Mouse (Mus musculus): ENCODE measurements around the gene Tomm5. TPM values are rescaled to one million over a fixed set of nuclear protein-coding genes. Genes with fewer than 3 reads are reported as not detected.
"Not testable (repeated sequence)": the region's sequence is repeated elsewhere in the genome, so short reads cannot be mapped to it uniquely, and the experiment has no call there.

The Tomm5 gene
- polyA plus RNA-seq, 1 experiment, result 552 TPM

DNA sequence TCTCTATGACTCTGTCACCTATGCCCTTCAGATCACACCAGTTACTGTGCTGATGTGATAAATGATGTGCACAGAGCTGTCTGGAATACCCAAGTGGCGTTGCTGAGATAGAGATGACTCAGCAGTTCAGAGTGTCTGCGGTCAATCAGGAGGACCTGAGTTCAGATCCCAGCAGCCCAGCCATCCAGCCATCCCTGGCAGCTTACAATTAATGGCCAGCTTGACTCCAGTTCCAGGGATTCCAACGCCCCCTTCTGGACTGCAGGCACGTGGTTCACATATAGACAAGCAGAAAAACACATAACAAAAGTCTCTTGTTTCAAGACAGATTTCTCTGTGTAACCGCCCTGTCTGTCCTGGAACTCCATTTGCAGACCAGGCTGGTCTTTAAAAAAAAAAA lies 1.5 kb downstream of the Tomm5 start:
- Histone ChIP-seq H3K79me3 (ENCODE audit: low read depth) (peaks cover 36% of the 10 kb centered on the region), H3K4me3 (ENCODE audit: insufficient read depth, poor library complexity, severe bottlenecking) (peak overlapping the region; percentile 95), H3ac (ENCODE audit: control insufficient read depth, insufficient read length, low read depth) (no peak overlapping the region), H3K36me3 (ENCODE audit: control insufficient read depth, insufficient read depth) (peaks cover 52% of the 10 kb centered on the region), H3K27me3 (ENCODE audit: control insufficient read depth, insufficient read depth, insufficient read length) (no peaks in the 10 kb centered on the region), H3K79me2 (ENCODE audit: control insufficient read depth, insufficient read depth) (peaks cover 48% of the 10 kb centered on the region)
- no peak for TF ChIP-seq CEBPB (IDR thresholded peaks at IDR 0.05; ENCODE audit: low read depth)
- no peak for TF ChIP-seq MYOD1 (IDR thresholded peaks at IDR 0.05; ENCODE audit: control insufficient read depth, insufficient read length, low read depth)
- TF ChIP-seq CTCF (IDR thresholded peaks at IDR 0.05; ENCODE audit: control insufficient read depth, insufficient read depth, insufficient read length), result no peak
- peak; percentile 55 for TF ChIP-seq MAX (IDR thresholded peaks at IDR 0.05)
- TF ChIP-seq FOSL1 (IDR thresholded peaks at IDR 0.05; ENCODE audit: insufficient read depth, low read length, poor library complexity, severe bottlenecking), result no peak
- TF ChIP-seq USF1 (IDR thresholded peaks at IDR 0.05; ENCODE audit: low read depth), result no peak

- Histone ChIP-seq H3K4me3 (ENCODE audit: insufficient read depth, poor library complexity, severe bottlenecking) (no peak overlapping the region), H3K79me3 (ENCODE audit: low read depth) (no peaks in the 10 kb centered on the region), H3ac (ENCODE audit: control insufficient read depth, insufficient read length, low read depth) (no peak overlapping the region), H3K79me2 (ENCODE audit: control insufficient read depth, insufficient read depth) (no peaks in the 10 kb centered on the region), H3K27me3 (ENCODE audit: control insufficient read depth, insufficient read depth, insufficient read length) (no peaks in the 10 kb centered on the region), H3K36me3 (ENCODE audit: control insufficient read depth, insufficient read depth) (peaks cover 13% of the 10 kb centered on the region)
- TF ChIP-seq CTCF (IDR thresholded peaks at IDR 0.05; ENCODE audit: control insufficient read depth, insufficient read depth, insufficient read length), result peak; percentile 79
- no peak for TF ChIP-seq USF1 (IDR thresholded peaks at IDR 0.05; ENCODE audit: low read depth)
Observed at GRCm38 (mm10) chr4:45097198-45097872, 10.6 kb downstream of the Tomm5 start.

DNA sequence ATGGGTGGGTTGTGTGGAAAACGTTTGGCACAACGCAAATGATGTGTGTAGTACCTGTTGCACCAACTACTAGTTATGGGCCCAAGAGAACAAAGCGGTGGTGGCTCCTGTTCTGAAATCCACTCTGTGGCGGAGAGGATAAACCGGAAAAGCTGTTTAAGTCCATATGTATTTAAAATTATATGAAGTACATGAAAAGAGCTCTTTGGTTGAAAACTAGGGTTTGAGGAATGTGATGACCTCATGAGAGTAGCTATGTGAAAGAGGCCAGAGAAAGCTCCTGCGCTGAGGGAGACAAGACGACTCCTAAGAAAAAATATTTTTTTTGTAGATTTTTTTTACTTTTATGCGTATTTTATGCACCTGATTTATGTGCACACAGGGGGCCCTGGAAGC lies 23.0 kb downstream of the Tomm5 start:
- no peaks in the 10 kb centered on the region for H3K79me2 ChIP-seq (ENCODE audit: control insufficient read depth, insufficient read depth)
- peak overlapping the region; percentile 38 for H3ac ChIP-seq (ENCODE audit: control insufficient read depth, insufficient read length, low read depth)
- H3K27me3 ChIP-seq (ENCODE audit: control insufficient read depth, insufficient read depth, insufficient read length), result no peaks in the 10 kb centered on the region
- H3K79me3 ChIP-seq (ENCODE audit: low read depth), result peaks cover 2% of the 10 kb centered on the region
- TF ChIP-seq CTCF (IDR thresholded peaks at IDR 0.05; ENCODE audit: control insufficient read depth, insufficient read depth, insufficient read length) (no peak), MAX (IDR thresholded peaks at IDR 0.05) (no peak), MYOD1 (IDR thresholded peaks at IDR 0.05; ENCODE audit: control insufficient read depth, insufficient read length, low read depth) (no peak), USF1 (IDR thresholded peaks at IDR 0.05; ENCODE audit: low read depth) (no peak)
- no peak overlapping the region for H3K4me3 ChIP-seq (ENCODE audit: insufficient read depth, poor library complexity, severe bottlenecking)
- H3K36me3 ChIP-seq (ENCODE audit: control insufficient read depth, insufficient read depth), result no peaks in the 10 kb centered on the region

DNA sequence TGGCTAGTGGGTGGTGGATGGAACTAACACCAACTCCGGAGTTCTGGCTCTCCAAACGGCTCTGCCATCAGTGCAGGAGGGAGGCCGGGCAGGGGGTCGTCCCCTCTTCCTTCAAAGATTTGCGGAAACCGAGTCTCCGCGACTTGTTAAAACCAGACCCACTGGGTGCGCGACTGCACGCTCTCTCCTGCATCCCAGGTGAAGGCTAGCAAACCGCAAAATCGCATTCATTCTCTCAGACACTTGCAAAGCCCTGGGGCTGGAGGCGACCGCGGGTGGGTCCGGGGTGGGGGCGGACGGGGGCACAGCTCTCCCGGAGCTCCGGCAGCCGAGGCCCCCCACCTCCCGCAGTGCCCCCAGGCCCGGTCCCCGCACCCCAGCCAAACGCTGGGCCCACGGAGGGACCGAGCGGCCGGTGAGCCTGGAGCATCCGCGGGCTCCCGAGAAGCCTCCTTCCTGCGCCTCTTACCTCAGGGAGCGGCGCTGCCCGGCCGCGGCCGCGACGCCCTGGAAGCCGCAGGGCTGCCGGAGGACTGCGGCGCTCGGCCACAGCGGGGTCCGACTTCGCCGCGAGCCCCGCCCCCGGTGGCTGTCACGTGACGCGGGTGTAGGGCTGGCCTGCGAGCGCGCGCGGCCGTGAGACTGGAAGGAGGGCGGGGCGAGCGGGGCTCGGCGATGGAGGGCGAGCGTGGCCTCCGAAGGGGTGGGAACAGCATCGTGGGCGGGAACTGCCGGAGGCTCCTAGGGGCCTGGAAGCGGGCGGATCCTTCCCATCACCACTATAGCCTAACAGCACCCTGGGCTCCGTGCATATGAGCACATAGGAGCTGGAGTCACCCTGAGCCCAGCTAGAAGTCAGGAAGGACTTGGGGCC lies 23.7 kb downstream of the Tomm5 start, which contains the start of gene Fbxo10:
Fbxo10 (minus strand) TSS at position 584 of the 874 bp plus-strand sequence.
- H3K79me3 ChIP-seq (ENCODE audit: low read depth), result peaks cover 2% of the 10 kb centered on the region
- no peaks in the 10 kb centered on the region for H3K36me3 ChIP-seq (ENCODE audit: control insufficient read depth, insufficient read depth)
- TF ChIP-seq USF1 (IDR thresholded peaks at IDR 0.05; ENCODE audit: low read depth), result peak; percentile 89
- TF ChIP-seq FOSL1 (IDR thresholded peaks at IDR 0.05; ENCODE audit: insufficient read depth, low read length, poor library complexity, severe bottlenecking), result no peak

GRCm38 (mm10) chr4:45083487-45083886 lies 24.4 kb downstream of the Tomm5 start:
- H3ac ChIP-seq (ENCODE audit: control insufficient read depth, insufficient read length, low read depth), result no peak overlapping the region
- TF ChIP-seq FOSL1 (IDR thresholded peaks at IDR 0.05; ENCODE audit: insufficient read depth, low read length, poor library complexity, severe bottlenecking) (no peak), CTCF (IDR thresholded peaks at IDR 0.05; ENCODE audit: control insufficient read depth, insufficient read depth, insufficient read length) (no peak), MYOD1 (IDR thresholded peaks at IDR 0.05; ENCODE audit: control insufficient read depth, insufficient read length, low read depth) (no peak), MYOG (IDR thresholded peaks at IDR 0.05; ENCODE audit: control insufficient read depth, extremely low read depth, insufficient read length) (no peak), CEBPB (IDR thresholded peaks at IDR 0.05; ENCODE audit: low read depth) (no peak), USF1 (IDR thresholded peaks at IDR 0.05; ENCODE audit: low read depth) (no peak), MAX (IDR thresholded peaks at IDR 0.05) (no peak)

More for the DNA sequence above, 23.7 kb downstream of the Tomm5 start, which contains the start of gene Fbxo10:
- Histone ChIP-seq H3K79me2 (ENCODE audit: control insufficient read depth, insufficient read depth) (no peaks in the 10 kb centered on the region), H3ac (ENCODE audit: control insufficient read depth, insufficient read length, low read depth) (peak within 1 kb of the TSS; percentile 53), H3K4me3 (ENCODE audit: insufficient read depth, poor library complexity, severe bottlenecking) (peak within 1 kb of the TSS; percentile 46), H3K27me3 (ENCODE audit: control insufficient read depth, insufficient read depth, insufficient read length) (no peaks in the 10 kb centered on the region)

DNA sequence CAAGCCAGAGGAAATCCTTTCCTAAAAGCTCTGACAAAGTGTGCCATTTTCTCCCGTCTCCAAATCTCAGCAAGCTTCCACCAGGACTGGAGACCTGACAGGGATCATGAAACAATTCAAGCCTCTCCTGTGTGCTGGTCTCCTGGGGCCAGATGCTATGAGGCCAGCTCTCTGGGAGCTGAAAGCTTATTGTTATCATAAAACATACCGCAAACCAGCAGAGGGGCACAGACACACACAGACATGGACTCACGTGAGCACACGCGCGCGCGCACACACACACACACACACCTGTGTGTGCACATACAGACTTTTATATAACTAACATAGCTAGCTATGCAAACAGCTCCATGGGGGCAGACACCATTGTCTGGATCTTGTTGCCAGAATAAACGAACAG lies 25.0 kb downstream of the Tomm5 start:
- H3K36me3 ChIP-seq (ENCODE audit: control insufficient read depth, insufficient read depth), result no peaks in the 10 kb centered on the region
- no peak for TF ChIP-seq FOSL1 (IDR thresholded peaks at IDR 0.05; ENCODE audit: insufficient read depth, low read length, poor library complexity, severe bottlenecking)
- no peak overlapping the region for H3ac ChIP-seq (ENCODE audit: control insufficient read depth, insufficient read length, low read depth)
- no peaks in the 10 kb centered on the region for H3K27me3 ChIP-seq (ENCODE audit: control insufficient read depth, insufficient read depth, insufficient read length)
- H3K79me3 ChIP-seq (ENCODE audit: low read depth), result peaks cover 2% of the 10 kb centered on the region
- no peak overlapping the region for H3K4me3 ChIP-seq (ENCODE audit: insufficient read depth, poor library complexity, severe bottlenecking)
- no peaks in the 10 kb centered on the region for H3K79me2 ChIP-seq (ENCODE audit: control insufficient read depth, insufficient read depth)

More at GRCm38 (mm10) chr4:45083487-45083886, 24.4 kb downstream of the Tomm5 start:
- Histone ChIP-seq H3K27me3 (ENCODE audit: control insufficient read depth, insufficient read depth, insufficient read length) (no peaks in the 10 kb centered on the region), H3K36me3 (ENCODE audit: control insufficient read depth, insufficient read depth) (no peaks in the 10 kb centered on the region), H3K4me3 (ENCODE audit: insufficient read depth, poor library complexity, severe bottlenecking) (peak overlapping the region; percentile 46), H3K79me2 (ENCODE audit: control insufficient read depth, insufficient read depth) (no peaks in the 10 kb centered on the region), H3K79me3 (ENCODE audit: low read depth) (peaks cover 2% of the 10 kb centered on the region)

DNA sequence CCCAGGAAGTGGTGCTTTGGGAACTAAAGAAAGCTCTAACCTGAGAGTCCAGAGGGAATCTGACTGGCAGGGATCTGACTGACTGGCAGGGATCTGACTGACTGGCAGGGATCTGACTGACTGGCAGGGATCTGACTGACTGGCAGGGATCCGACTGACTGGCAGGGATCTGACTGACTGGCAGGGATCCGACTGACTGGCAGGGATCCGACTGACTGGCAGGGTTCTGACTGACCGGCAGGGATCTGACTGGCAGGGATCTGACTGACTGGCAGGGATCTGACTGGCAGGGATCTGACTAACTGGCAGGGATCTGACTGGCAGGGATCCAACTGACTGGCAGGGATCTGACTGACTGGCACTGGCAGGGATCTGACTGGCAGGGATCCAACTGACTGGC lies 26.9 kb downstream of the Tomm5 start:
- not testable (repeated sequence) for H3K36me3 ChIP-seq (ENCODE audit: control insufficient read depth, insufficient read depth)

More for the DNA sequence above, 26.9 kb downstream of the Tomm5 start:
- H3K79me2 ChIP-seq (ENCODE audit: control insufficient read depth, insufficient read depth); H3K27me3 ChIP-seq (ENCODE audit: control insufficient read depth, insufficient read depth, insufficient read length); H3K79me3 ChIP-seq (ENCODE audit: low read depth); H3K4me3 ChIP-seq (ENCODE audit: insufficient read depth, poor library complexity, severe bottlenecking); H3ac ChIP-seq (ENCODE audit: control insufficient read depth, insufficient read length, low read depth): not testable (repeated sequence)

Data from C2C12 (cell line).